Mouse (Mus musculus) limb, embryonic 15.5 days (tissue): ENCODE results near the gene Sppl3. TPM values are rescaled to one million over a fixed set of nuclear protein-coding genes. Genes with fewer than 3 reads are reported as not detected.

Experiments
- ATAC-seq: fragments of 200-750 bp; cut with Nextera tagmentation; 2 replicates; pipeline ENCODE4 v1.8.0; 2017; ENCODE audit warnings: low read depth, moderate TSS enrichment; ENCODE audit not compliant: insufficient number of reproducible peaks, low FRiP score, low TSS enrichment
- H3K27ac ChIP-seq: fragments of 300-500 bp; sonication (generic); 2 replicates; pipeline ENCODE4 v1.5.1; 2015; ENCODE audit warnings: moderate library complexity, mild to moderate bottlenecking, inconsistent platforms
- H3K27me3 ChIP-seq: fragments of 300-500 bp; sonication (generic); 2 replicates; pipeline ENCODE4 v1.6.1; 2015; ENCODE audit warnings: inconsistent platforms
- H3K36me3 ChIP-seq: fragments of 300-500 bp; sonication (generic); 2 replicates; pipeline ENCODE4 v1.6.1; 2015; ENCODE audit warnings: inconsistent platforms
- H3K4me1 ChIP-seq: fragments of 300-500 bp; sonication (generic); 2 replicates; pipeline ENCODE4 v1.6.1; 2015; ENCODE audit warnings: inconsistent platforms
- H3K4me2 ChIP-seq: fragments of 300-500 bp; sonication (generic); 2 replicates; pipeline ENCODE4 v1.6.1; 2015; ENCODE audit warnings: mild to moderate bottlenecking, inconsistent platforms
- H3K4me3 ChIP-seq: fragments of 300-500 bp; sonication (generic); 2 replicates; pipeline ENCODE4 v1.5.1; 2015; ENCODE audit warnings: mild to moderate bottlenecking, inconsistent platforms
- H3K9ac ChIP-seq: fragments of 300-500 bp; sonication (generic); 2 replicates; pipeline ENCODE4 v1.6.1; 2015; ENCODE audit warnings: inconsistent platforms
- H3K9me3 ChIP-seq: fragments of 300-500 bp; sonication (generic); 2 replicates; pipeline ENCODE4 v1.6.1; 2016; ENCODE audit warnings: inconsistent platforms
- WGBS: fragments of 180-500 bp; shearing (Covaris S2); methylation state at CpG from one replicate; pipeline ENCODE4 v1.1.7; 2015; 5-methylcytosine and 5-hydroxymethylcytosine counted together
- polyA plus RNA-seq: library from polyadenylated mRNA; unstranded; fragments of >200 nt; fragmentation: Nextera tagmentation; extraction: Ambion mirVana; gene quantifications from 2 replicates; pipeline ENCODE4 v1.2.1, GENCODE M21; 2015

Gene Sppl3
- polyA plus RNA-seq, 1 experiment from 2014 or later, result 19.9 TPM

GRCm38 (mm10) chr5:115148378-115148777 lies 137.4 kb downstream of the Sppl3 start:
- H3K27me3 ChIP-seq, result no peaks in the 10 kb centered on the region
- ATAC-seq, result no peak
- H3K4me1 ChIP-seq, result peaks cover 19% of the 10 kb centered on the region
- no peak overlapping the region for H3K27ac ChIP-seq
- WGBS, result 90% methylated on average over 8 of the region's 8 CpGs
- no peak overlapping the region for H3K9ac ChIP-seq
- H3K36me3 ChIP-seq, result peaks cover 75% of the 10 kb centered on the region
- H3K4me3 ChIP-seq, result no peak overlapping the region
- H3K4me2 ChIP-seq, result no peak overlapping the region
- no peaks in the 10 kb centered on the region for H3K9me3 ChIP-seq

Other genes with a start within 250 kb of the Sppl3 start
- gene Ankrd13a, start 236.5 kb upstream of the Sppl3 start, polyA plus RNA-seq, result 40.8 and 47.0 TPM in 2 replicates
- gene Git2, start 235.6 kb upstream of the Sppl3 start, polyA plus RNA-seq, result 44.9 and 47.8 TPM in 2 replicates
- gene 1500011B03Rik, start 187.7 kb upstream of the Sppl3 start, polyA plus RNA-seq, result 73.5 and 76.4 TPM in 2 replicates
- not detected in 2 replicates for gene 4930519G04Rik, start 157.5 kb upstream of the Sppl3 start, polyA plus RNA-seq
- 0.05 and 0.07 TPM in 2 replicates for gene Gm9936, start 152.5 kb upstream of the Sppl3 start, polyA plus RNA-seq
- gene Oasl2, start 114.2 kb upstream of the Sppl3 start, polyA plus RNA-seq, result 2.6 and 3.2 TPM in 2 replicates
- gene Oasl1, start 87.9 kb upstream of the Sppl3 start, polyA plus RNA-seq, result 0.66 and 1.1 TPM in 2 replicates
- gene 2210016L21Rik, start 69.0 kb upstream of the Sppl3 start, polyA plus RNA-seq, result 58.8 and 63.3 TPM in 2 replicates
- gene Hnf1a, start 40.0 kb upstream of the Sppl3 start, polyA plus RNA-seq, result not detected in 2 replicates
- 36.8 and 48.3 TPM in 2 replicates for gene Gm10401, start 87.2 kb downstream of the Sppl3 start, polyA plus RNA-seq
- gene Acads, start 108.2 kb downstream of the Sppl3 start, polyA plus RNA-seq, result 45.6 and 52.8 TPM in 2 replicates
- 34.8 and 36.9 TPM in 2 replicates for gene Unc119b, start 123.8 kb downstream of the Sppl3 start, polyA plus RNA-seq
- gene Mlec, start 147.0 kb downstream of the Sppl3 start, polyA plus RNA-seq, result 89.3 and 97.9 TPM in 2 replicates
- gene Cabp1, start 183.2 kb downstream of the Sppl3 start, polyA plus RNA-seq, result 1.2 and 1.3 TPM in 2 replicates
- 96.2 and 97.1 TPM in 2 replicates for gene Pop5, start 224.7 kb downstream of the Sppl3 start, polyA plus RNA-seq